Mouse (Mus musculus) liver, adult 10 weeks (tissue): ENCODE results near the gene Tfap2a. TPM values are rescaled to one million over a fixed set of nuclear protein-coding genes. Genes with fewer than 3 reads are reported as not detected.

Experiments used
- polyA plus RNA-seq: library from polyadenylated mRNA; stranded (reverse); fragments of 350-450 nt; fragmentation: Illumina TruSeq; extraction: RNeasy Lipid Tissue Mini Kit (QIAGEN cat#74804); gene quantifications from one replicate; pipeline ENCODE4 v1.2.3, GENCODE M21; 2014; ENCODE audit warnings: low read depth, low replicate concordance

Gene Tfap2a
- polyA plus RNA-seq = not detected

DNA sequence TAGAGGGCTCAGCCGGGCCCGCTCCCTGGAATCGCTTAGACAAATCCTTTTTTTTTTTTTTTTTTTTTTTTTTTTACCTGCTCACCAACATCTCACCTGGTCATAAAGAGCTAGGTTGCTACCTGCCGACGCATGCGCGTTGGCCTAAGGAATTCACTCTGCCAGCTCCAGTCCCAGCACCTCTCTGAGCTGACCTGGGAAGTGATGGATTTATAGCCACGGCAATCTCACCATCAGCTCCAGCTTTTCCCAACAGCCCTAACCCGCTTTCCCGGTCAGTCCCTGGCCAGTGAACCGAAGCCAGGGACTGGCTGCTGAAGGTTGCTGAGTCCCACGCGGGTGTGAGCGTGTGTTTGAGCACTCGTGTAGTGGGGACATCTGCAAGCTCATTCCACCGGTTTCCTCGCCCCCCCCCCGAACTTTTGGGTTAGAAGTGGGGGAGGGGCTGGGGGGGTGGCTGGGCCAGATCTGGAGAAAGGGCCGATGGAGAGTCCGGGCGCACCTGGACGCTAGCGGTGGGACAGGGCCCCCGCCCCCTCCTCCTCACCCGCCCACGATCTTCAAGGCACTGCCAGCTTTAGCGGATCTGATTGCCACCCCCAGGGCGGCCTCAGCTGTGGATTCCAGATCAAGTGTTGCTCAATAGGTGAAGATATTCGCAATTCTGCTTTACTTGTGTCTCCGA, at the start of gene Tfap2a:
Tfap2a (minus strand) TSS at position 181 of the 685 bp plus-strand sequence.

Other genes with a start within 250 kb of the Tfap2a start
- 20.0 TPM for gene Gcnt2, start 121.4 kb upstream of the Tfap2a start, polyA plus RNA-seq